Mouse (Mus musculus): Measurements from ENCODE around the gene Chp2.

Chp2 gene

GRCm38 (mm10) chr7:122219315-122219801, at the start of gene Chp2:
Gene Chp2 (plus strand): TSS chr7:122219496.
- DNase-seq: no peak

- no peak for DNase-seq
Measured at GRCm38 (mm10) chr7:122170705-122171104, 48.6 kb upstream of the Chp2 start.

GRCm38 (mm10) chr7:122171613-122172012, 47.7 kb upstream of the Chp2 start:
- no peak for DNase-seq

- DNase-seq: no peak
Measured at GRCm38 (mm10) chr7:122180720-122181119, 38.6 kb upstream of the Chp2 start.

- DNase-seq: no peak
Measured at GRCm38 (mm10) chr7:122184569-122184968, 34.7 kb upstream of the Chp2 start.

GRCm38 (mm10) chr7:122186043-122186442, 33.3 kb upstream of the Chp2 start, which contains the start of gene Ern2:
Gene Ern2 (minus strand): TSS chr7:122186207.
- DNase-seq: no peak

GRCm38 (mm10) chr7:122189484-122189883, 29.8 kb upstream of the Chp2 start:
- DNase-seq: no peak

GRCm38 (mm10) chr7:122191097-122191496, 28.2 kb upstream of the Chp2 start:
- no peak for DNase-seq

GRCm38 (mm10) chr7:122193919-122194318, 25.4 kb upstream of the Chp2 start:
- no peak for DNase-seq

GRCm38 (mm10) chr7:122196771-122197170, 22.5 kb upstream of the Chp2 start:
- no peak for DNase-seq

- peak; percentile 14 for DNase-seq
Measured at GRCm38 (mm10) chr7:122197306-122197705, 22.0 kb upstream of the Chp2 start.

GRCm38 (mm10) chr7:122199296-122199695, 20.0 kb upstream of the Chp2 start:
- no peak for DNase-seq

- no peak for DNase-seq
Measured at GRCm38 (mm10) chr7:122203936-122204335, 15.4 kb upstream of the Chp2 start.

GRCm38 (mm10) chr7:122206121-122206520, 13.2 kb upstream of the Chp2 start:
- no peak for DNase-seq

GRCm38 (mm10) chr7:122208276-122209021, 10.8 kb upstream of the Chp2 start:
- no peak for DNase-seq

GRCm38 (mm10) chr7:122226020-122226742, 6.9 kb downstream of the Chp2 start:
- no peak for DNase-seq

- no peak for DNase-seq
Measured at GRCm38 (mm10) chr7:122226744-122227143, 7.4 kb downstream of the Chp2 start.

GRCm38 (mm10) chr7:122229306-122229705, 10.0 kb downstream of the Chp2 start:
- no peak for DNase-seq

- DNase-seq: no peak
Measured at GRCm38 (mm10) chr7:122229916-122230315, 10.6 kb downstream of the Chp2 start.

- no peak for DNase-seq
Measured at GRCm38 (mm10) chr7:122230866-122231265, 11.6 kb downstream of the Chp2 start.

GRCm38 (mm10) chr7:122238939-122239338, 19.6 kb downstream of the Chp2 start:
- no peak for DNase-seq

- DNase-seq: no peak
Measured at GRCm38 (mm10) chr7:122240413-122241119, 21.3 kb downstream of the Chp2 start.

- peak; percentile 25 for DNase-seq
Measured at GRCm38 (mm10) chr7:122242260-122242659, 23.0 kb downstream of the Chp2 start.
